Comparison of ENCODE assay signal across 16 mouse cellular contexts in genomic region chr1:88297480-88298258, GRCm38 (mm10). TPM values are rescaled to one million over a fixed set of nuclear protein-coding genes. Genes with fewer than 3 reads are reported as not detected.
DNase-seq lines count a peak whose midpoint lies in the region; ATAC-seq lines count a peak whose summit lies in the region.
"Had no signal": no experiment of that assay in that cellular context is flagged by ENCODE, and none has a peak within 500 bp of the region (broad histone marks: within the 10 kb centered on the region; RNA-seq: fewer than 3 reads in every experiment).

No protein-coding gene starts in this region.

- no peak overlapping the region for H3K27ac ChIP-seq in intestine, embryonic 14.5 days (ENCODE audit: low read depth)
- no peak overlapping the region for H3K27ac ChIP-seq in intestine, embryonic 16.5 days (ENCODE audit: low read length)
- no peak overlapping the region for H3K27ac ChIP-seq in embryonic facial prominence, embryonic 10.5 days (replicated peaks)
- H3K27ac ChIP-seq: embryonic facial prominence, embryonic 12.5 days; forebrain, embryonic 12.5 days; gastrocnemius, adult 2 months; heart, embryonic 13.5 days; intestine, embryonic 15.5 days; liver, embryonic 15.5 days had no signal

- no peak overlapping the region for H3K4me2 ChIP-seq in intestine, embryonic 14.5 days (ENCODE audit: low read length)
- no peak overlapping the region for H3K4me2 ChIP-seq in intestine, embryonic 16.5 days (ENCODE audit: low read depth, low read length)
- H3K4me2 ChIP-seq: embryonic facial prominence, embryonic 12.5 days; forebrain, embryonic 12.5 days; heart, embryonic 13.5 days; intestine, embryonic 15.5 days; liver, embryonic 15.5 days had no signal

- H3K27me3 ChIP-seq in intestine, embryonic 14.5 days (replicated peaks; ENCODE audit: control insufficient read depth, insufficient read depth, low read length): no peaks in the 10 kb centered on the region
- no peaks in the 10 kb centered on the region for H3K27me3 ChIP-seq in intestine, embryonic 16.5 days (replicated peaks; ENCODE audit: control insufficient read depth, insufficient read depth, low read length)
- no peaks in the 10 kb centered on the region for H3K27me3 ChIP-seq in embryonic facial prominence, embryonic 10.5 days (replicated peaks; ENCODE audit: low read depth, poor library complexity, severe bottlenecking)
- H3K27me3 ChIP-seq: embryonic facial prominence, embryonic 12.5 days; forebrain, embryonic 12.5 days; heart, embryonic 13.5 days; intestine, embryonic 15.5 days; liver, embryonic 15.5 days had no signal

- no peak overlapping the region for H3K4me3 ChIP-seq in intestine, embryonic 14.5 days (ENCODE audit: low read depth, low read length)
- no peak overlapping the region for H3K4me3 ChIP-seq in intestine, embryonic 16.5 days (ENCODE audit: low read length)
- H3K4me3 ChIP-seq in embryonic facial prominence, embryonic 10.5 days: no peak overlapping the region
- H3K4me3 ChIP-seq: embryonic facial prominence, embryonic 12.5 days; forebrain, embryonic 12.5 days; gastrocnemius, adult 2 months; heart, embryonic 13.5 days; intestine, embryonic 15.5 days; liver, embryonic 15.5 days had no signal

- DNase-seq in intestine, embryonic 14.5 days (ENCODE audit: low spot score): peak; percentile 60
- DNase-seq in thymus, postnatal 0 days (ENCODE audit: low spot score): peak; percentile 17
- DNase-seq in thymus, postnatal 25 days: no peak
- DNase-seq in embryonic facial prominence, embryonic 10.5 days (ENCODE audit: low spot score): peak; percentile 16
- DNase-seq in yolk sac, embryonic 10.5 days (ENCODE audit: low spot score): peak; percentile 24
- no peak for DNase-seq in kidney, postnatal 14 days
- DNase-seq in cerebellum, adult 11-12 months: no peak
- DNase-seq: cerebellum, adult 8-10 months; gastrocnemius, adult 2 months had no signal

- no peak for ATAC-seq in intestine, embryonic 14.5 days (replicated peaks; ENCODE audit: low FRiP score, low TSS enrichment, low read depth)
- no peak for ATAC-seq in intestine, embryonic 16.5 days
- ATAC-seq: intestine, embryonic 15.5 days had no signal

- 70% methylated on average over 7 of the region's 7 CpGs for WGBS in intestine, embryonic 14.5 days
- 69% methylated on average over 7 of the region's 7 CpGs for WGBS in intestine, embryonic 16.5 days
- 67% methylated on average over 7 of the region's 7 CpGs for WGBS in embryonic facial prominence, embryonic 10.5 days

- H3K36me3 ChIP-seq in intestine, embryonic 14.5 days (ENCODE audit: control insufficient read depth, insufficient read depth, low read length): no peaks in the 10 kb centered on the region
- no peaks in the 10 kb centered on the region for H3K36me3 ChIP-seq in intestine, embryonic 16.5 days (ENCODE audit: control insufficient read depth, insufficient read depth, low read length)
- no peaks in the 10 kb centered on the region for H3K36me3 ChIP-seq in embryonic facial prominence, embryonic 10.5 days (replicated peaks)
- H3K36me3 ChIP-seq: embryonic facial prominence, embryonic 12.5 days; forebrain, embryonic 12.5 days; heart, embryonic 13.5 days; intestine, embryonic 15.5 days; liver, embryonic 15.5 days had no signal

- no peak overlapping the region for H3K9ac ChIP-seq in intestine, embryonic 14.5 days (ENCODE audit: low read length)
- H3K9ac ChIP-seq in intestine, embryonic 16.5 days (ENCODE audit: low read depth, low read length): no peak overlapping the region
- H3K9ac ChIP-seq: embryonic facial prominence, embryonic 12.5 days; forebrain, embryonic 12.5 days; heart, embryonic 13.5 days; intestine, embryonic 15.5 days; liver, embryonic 15.5 days had no signal

- peaks cover 43% of the 10 kb centered on the region for H3K9me3 ChIP-seq in intestine, embryonic 14.5 days (ENCODE audit: control insufficient read depth, low read length)
- H3K9me3 ChIP-seq in intestine, embryonic 16.5 days (ENCODE audit: control insufficient read depth, low read length): peaks cover 29% of the 10 kb centered on the region
- H3K9me3 ChIP-seq in embryonic facial prominence, embryonic 10.5 days: peaks cover 80% of the 10 kb centered on the region

- H3K4me1 ChIP-seq in intestine, embryonic 14.5 days (replicated peaks; ENCODE audit: control insufficient read depth, insufficient read depth, low read length): no peaks in the 10 kb centered on the region
- no peaks in the 10 kb centered on the region for H3K4me1 ChIP-seq in intestine, embryonic 16.5 days (ENCODE audit: control insufficient read depth, insufficient read depth, low read length)
- no peaks in the 10 kb centered on the region for H3K4me1 ChIP-seq in embryonic facial prominence, embryonic 10.5 days
- H3K4me1 ChIP-seq: embryonic facial prominence, embryonic 12.5 days; forebrain, embryonic 12.5 days; heart, embryonic 13.5 days; intestine, embryonic 15.5 days; liver, embryonic 15.5 days had no signal

RNA-seq across cellular contexts. Expression of gene Trpm8, which starts 20.2 kb away (rescaled TPM):
- not detected in 2 replicates for polyA plus RNA-seq in intestine, embryonic 14.5 days (2014; fragmentation: Nextera tagmentation; extraction: Ambion mirVana)
- not detected in 2 replicates for polyA plus RNA-seq in intestine, embryonic 16.5 days (2015; fragmentation: Nextera tagmentation; extraction: Ambion mirVana)
- not detected in 2 replicates for polyA plus RNA-seq in thymus, postnatal 0 days (2015; fragmentation: Nextera tagmentation; extraction: Ambion mirVana)
- not detected in 2 replicates for polyA plus RNA-seq in embryonic facial prominence, embryonic 10.5 days (2016; fragmentation: Nextera tagmentation; extraction: Ambion mirVana)
- polyA plus RNA-seq: embryonic facial prominence, embryonic 12.5 days; forebrain, embryonic 12.5 days; intestine, embryonic 15.5 days; liver, embryonic 15.5 days; spleen, adult 2 months had no signal

RNA-seq across cellular contexts. Expression of gene Hjurp, which starts 20.2 kb away (rescaled TPM):
- 182 and 203 TPM in 2 replicates for polyA plus RNA-seq in intestine, embryonic 14.5 days (2014; fragmentation: Nextera tagmentation; extraction: Ambion mirVana)
- 135 and 141 TPM in 2 replicates for polyA plus RNA-seq in intestine, embryonic 16.5 days (2015; fragmentation: Nextera tagmentation; extraction: Ambion mirVana)
- 82.7 and 102 TPM in 2 replicates for polyA plus RNA-seq in thymus, postnatal 0 days (2015; fragmentation: Nextera tagmentation; extraction: Ambion mirVana)
- polyA plus RNA-seq in embryonic facial prominence, embryonic 10.5 days (2016; fragmentation: Nextera tagmentation; extraction: Ambion mirVana): 219 and 220 TPM in 2 replicates

Comparison
In these comparisons a context has a peak if more than half of its experiments do, and no peak if none do; other contexts are left out.
1. DNase-seq: peak in intestine, embryonic 14.5 days (single experiment), thymus, postnatal 0 days (single experiment), embryonic facial prominence, embryonic 10.5 days (single experiment) and yolk sac, embryonic 10.5 days (single experiment); none in thymus, postnatal 25 days (single experiment), kidney, postnatal 14 days (single experiment) and cerebellum, adult 11-12 months (single experiment).